Mouse (Mus musculus): Measurements from ENCODE around the gene Drap1.

DNA sequence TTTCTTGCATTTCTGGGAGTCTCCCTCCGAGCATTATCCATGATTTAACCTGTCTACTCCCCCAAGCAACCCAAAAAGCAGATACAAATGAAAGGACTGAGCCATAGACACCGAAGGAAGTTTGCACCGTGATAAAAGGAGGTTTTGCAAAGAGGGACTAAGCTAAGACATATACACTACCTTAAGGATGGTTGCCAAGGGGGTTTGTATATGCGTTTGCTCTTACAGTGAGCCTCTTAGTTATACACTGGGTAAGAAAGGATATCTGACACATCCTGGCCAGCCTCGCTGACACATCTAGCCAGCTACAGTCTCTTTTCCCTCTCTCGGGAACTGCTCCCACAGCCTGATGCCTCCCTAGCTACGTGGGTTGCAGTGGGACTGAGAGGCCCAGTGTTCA is 9.2 kb upstream of the Drap1 start:
- no peak for TF ChIP-seq CTCF (IDR thresholded peaks at IDR 0.05; ENCODE audit: low read depth)
- no peak for TF ChIP-seq EP300 (IDR thresholded peaks at IDR 0.05; ENCODE audit: low read depth)
